Mouse (Mus musculus): ENCODE results near the gene Plcd3. TPM values are rescaled to one million over a fixed set of nuclear protein-coding genes. Genes with fewer than 3 reads are reported as not detected.

The Plcd3 gene
- polyA plus RNA-seq, 1 experiment from 2014 or later: 1.2 TPM

GRCm38 (mm10) chr11:103115163-103116007 lies 13.9 kb upstream of the Plcd3 start:
- DNase-seq (ENCODE audit: low spot score): peak; percentile 85
- Histone ChIP-seq H3K9me3 (ENCODE audit: control insufficient read depth, low read length) (no peaks in the 10 kb centered on the region), H3K4me2 (ENCODE audit: low read depth, severe bottlenecking) (peak overlapping the region; percentile 63), H3K27me3 (ENCODE audit: control insufficient read depth, insufficient read depth, low read length) (peaks cover 5% of the 10 kb centered on the region), H3K9ac (ENCODE audit: low read length) (peak overlapping the region; percentile 92), H3K36me3 (ENCODE audit: control insufficient read depth, insufficient read depth, low read length) (no peaks in the 10 kb centered on the region), H3K4me3 (ENCODE audit: low read depth, low read length) (peak overlapping the region; percentile 65), H3K27ac (replicated peaks; ENCODE audit: low read depth, low read length) (peak overlapping the region; percentile 75), H3K4me1 (ENCODE audit: control insufficient read depth, insufficient read depth, low read length) (peaks cover 21% of the 10 kb centered on the region)
- WGBS: 1% methylated on average over 34 of the region's 34 CpGs
- ATAC-seq (ENCODE audit: insufficient number of reproducible peaks, low FRiP score, low TSS enrichment, low read depth): peak; percentile 52; the same call in 1 of the 2 replicates

DNA sequence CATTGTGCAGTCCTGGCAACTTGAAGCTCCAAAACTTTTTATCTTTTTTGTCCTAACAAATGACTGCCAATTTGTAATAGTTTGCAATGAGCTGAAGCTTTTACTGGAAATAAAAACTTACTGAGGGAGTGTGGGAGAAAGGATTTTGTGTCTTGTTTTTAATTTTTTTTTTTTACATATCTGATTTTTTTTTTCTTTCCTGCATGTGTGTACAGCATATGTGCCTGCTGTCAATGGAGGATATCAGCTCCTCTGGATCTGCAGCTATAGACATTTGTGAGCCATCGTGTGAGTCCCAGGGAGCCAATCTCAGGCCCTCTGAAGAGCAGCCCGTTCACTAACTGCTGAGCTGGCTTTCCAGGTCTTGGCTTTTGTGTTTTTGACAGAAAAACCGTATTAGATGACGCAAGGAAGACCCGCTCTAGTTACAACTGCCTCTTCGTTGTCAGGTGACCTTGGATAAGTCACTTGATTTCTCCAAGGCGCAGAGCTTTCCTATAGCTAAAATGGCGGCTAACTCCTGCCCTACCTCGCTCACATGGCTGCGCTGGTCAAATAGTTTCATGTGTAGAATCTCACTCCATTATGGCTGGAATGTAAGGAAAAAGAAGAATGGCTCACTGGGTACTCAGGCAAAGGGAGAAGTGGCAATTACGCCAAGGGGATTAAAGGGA lies 12.9 kb upstream of the Plcd3 start:
- Histone ChIP-seq H3K4me2 (ENCODE audit: low read depth, severe bottlenecking) (peak overlapping the region; percentile 63), H3K27me3 (ENCODE audit: control insufficient read depth, insufficient read depth, low read length) (peaks cover 5% of the 10 kb centered on the region), H3K4me1 (ENCODE audit: control insufficient read depth, insufficient read depth, low read length) (peaks cover 21% of the 10 kb centered on the region), H3K9me3 (ENCODE audit: control insufficient read depth, low read length) (no peaks in the 10 kb centered on the region), H3K27ac (replicated peaks; ENCODE audit: low read depth, low read length) (no peak overlapping the region; the same call in 1 of the 2 replicates), H3K36me3 (ENCODE audit: control insufficient read depth, insufficient read depth, low read length) (no peaks in the 10 kb centered on the region), H3K9ac (ENCODE audit: low read length) (peak overlapping the region; percentile 92), H3K4me3 (ENCODE audit: low read depth, low read length) (peak overlapping the region; percentile 65)
- DNase-seq (ENCODE audit: low spot score) (no peak), ATAC-seq (ENCODE audit: insufficient number of reproducible peaks, low FRiP score, low TSS enrichment, low read depth) (no peak)
- WGBS: 88% methylated on average over 11 of the region's 11 CpGs

DNA sequence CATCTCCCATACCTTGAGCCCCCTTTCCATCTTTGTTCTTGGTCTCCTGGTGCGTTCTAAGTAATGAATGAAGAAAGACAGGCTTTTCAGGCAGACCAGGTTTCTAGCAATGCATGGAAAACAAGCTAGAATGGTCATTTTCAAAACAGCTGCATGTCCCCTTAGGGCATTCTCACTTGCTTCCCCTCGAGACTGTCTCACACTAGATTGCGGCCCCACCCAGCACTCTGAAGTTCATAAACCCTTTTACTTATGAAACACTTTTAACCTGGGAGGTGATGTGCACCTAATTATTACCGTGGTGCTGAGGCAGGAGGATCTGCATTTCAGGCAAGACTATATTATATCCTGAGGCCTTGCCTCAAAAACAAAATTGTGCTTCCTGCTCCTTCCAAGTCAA lies 12.3 kb upstream of the Plcd3 start:
- Histone ChIP-seq H3K9me3 (ENCODE audit: control insufficient read depth, low read length) (no peaks in the 10 kb centered on the region), H3K9ac (ENCODE audit: low read length) (no peak overlapping the region), H3K27me3 (ENCODE audit: control insufficient read depth, insufficient read depth, low read length) (peaks cover 5% of the 10 kb centered on the region), H3K27ac (replicated peaks; ENCODE audit: low read depth, low read length) (no peak overlapping the region), H3K4me2 (ENCODE audit: low read depth, severe bottlenecking) (no peak overlapping the region), H3K36me3 (ENCODE audit: control insufficient read depth, insufficient read depth, low read length) (no peaks in the 10 kb centered on the region), H3K4me3 (ENCODE audit: low read depth, low read length) (no peak overlapping the region), H3K4me1 (ENCODE audit: control insufficient read depth, insufficient read depth, low read length) (peaks cover 21% of the 10 kb centered on the region)
- WGBS: 68% methylated on average over 4 of the region's 4 CpGs
- DNase-seq (ENCODE audit: low spot score) (no peak), ATAC-seq (ENCODE audit: insufficient number of reproducible peaks, low FRiP score, low TSS enrichment, low read depth) (no peak)

- Histone ChIP-seq H3K4me2 (ENCODE audit: low read depth, severe bottlenecking) (no peak overlapping the region), H3K27me3 (ENCODE audit: control insufficient read depth, insufficient read depth, low read length) (peaks cover 5% of the 10 kb centered on the region), H3K27ac (replicated peaks; ENCODE audit: low read depth, low read length) (no peak overlapping the region; the same call in 1 of the 2 replicates), H3K4me1 (ENCODE audit: control insufficient read depth, insufficient read depth, low read length) (peaks cover 16% of the 10 kb centered on the region), H3K4me3 (ENCODE audit: low read depth, low read length) (no peak overlapping the region), H3K9me3 (ENCODE audit: control insufficient read depth, low read length) (no peaks in the 10 kb centered on the region), H3K9ac (ENCODE audit: low read length) (no peak overlapping the region), H3K36me3 (ENCODE audit: control insufficient read depth, insufficient read depth, low read length) (no peaks in the 10 kb centered on the region)
- no peak for ATAC-seq (ENCODE audit: insufficient number of reproducible peaks, low FRiP score, low TSS enrichment, low read depth)
- 37% methylated on average over 12 of the region's 12 CpGs for WGBS
- DNase-seq (ENCODE audit: low spot score): no peak
These were observed 11.5 kb upstream of the Plcd3 start for GRCm38 (mm10) chr11:103113005-103113404.

DNA sequence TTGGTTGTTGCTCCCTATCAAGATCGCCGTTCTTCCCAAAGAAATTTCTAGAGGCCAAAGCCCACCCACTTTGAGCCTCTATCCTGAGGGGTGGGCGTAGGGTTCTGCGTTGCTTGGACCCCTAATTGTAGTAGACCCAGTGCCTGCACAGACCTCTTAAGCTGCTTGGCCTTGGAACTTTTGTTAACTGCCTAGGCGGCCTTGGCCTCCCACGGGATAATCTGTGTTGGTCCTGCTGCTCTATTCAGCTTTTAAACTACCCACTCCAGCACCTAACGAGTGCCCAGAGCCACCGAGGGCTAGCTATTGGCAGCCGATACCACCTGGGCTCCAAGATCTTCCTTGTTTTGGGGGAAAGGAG lies 11.1 kb upstream of the Plcd3 start:
- 15% methylated on average over 9 of the region's 9 CpGs for WGBS
- H3K9ac ChIP-seq (ENCODE audit: low read length): peak overlapping the region; percentile 62; the same call in 1 of the 2 replicates
- H3K36me3 ChIP-seq (ENCODE audit: control insufficient read depth, insufficient read depth, low read length): no peaks in the 10 kb centered on the region
- H3K9me3 ChIP-seq (ENCODE audit: control insufficient read depth, low read length): no peaks in the 10 kb centered on the region
- peak overlapping the region; percentile 32; the same call in 1 of the 2 replicates for H3K4me3 ChIP-seq (ENCODE audit: low read depth, low read length)
- DNase-seq (ENCODE audit: low spot score) (no peak), ATAC-seq (ENCODE audit: insufficient number of reproducible peaks, low FRiP score, low TSS enrichment, low read depth) (no peak)
- peak overlapping the region; percentile 64 for H3K4me2 ChIP-seq (ENCODE audit: low read depth, severe bottlenecking)
- H3K27ac ChIP-seq (replicated peaks; ENCODE audit: low read depth, low read length): no peak overlapping the region
- peaks cover 16% of the 10 kb centered on the region for H3K4me1 ChIP-seq (ENCODE audit: control insufficient read depth, insufficient read depth, low read length)
- peaks cover 5% of the 10 kb centered on the region for H3K27me3 ChIP-seq (ENCODE audit: control insufficient read depth, insufficient read depth, low read length)

- Histone ChIP-seq H3K27me3 (ENCODE audit: control insufficient read depth, insufficient read depth, low read length) (peaks cover 5% of the 10 kb centered on the region), H3K27ac (replicated peaks; ENCODE audit: low read depth, low read length) (no peak overlapping the region), H3K9ac (ENCODE audit: low read length) (peak overlapping the region; percentile 62), H3K9me3 (ENCODE audit: control insufficient read depth, low read length) (no peaks in the 10 kb centered on the region), H3K4me3 (ENCODE audit: low read depth, low read length) (peak overlapping the region; percentile 32), H3K36me3 (ENCODE audit: control insufficient read depth, insufficient read depth, low read length) (no peaks in the 10 kb centered on the region), H3K4me2 (ENCODE audit: low read depth, severe bottlenecking) (peak overlapping the region; percentile 64), H3K4me1 (ENCODE audit: control insufficient read depth, insufficient read depth, low read length) (peaks cover 16% of the 10 kb centered on the region)
- under 1% methylated on average over 28 of the region's 28 CpGs for WGBS
- ATAC-seq (ENCODE audit: insufficient number of reproducible peaks, low FRiP score, low TSS enrichment, low read depth) (no peak), DNase-seq (ENCODE audit: low spot score) (peak; percentile 74)
These were observed 10.6 kb upstream of the Plcd3 start for GRCm38 (mm10) chr11:103111881-103112551.

- Histone ChIP-seq H3K36me3 (ENCODE audit: control insufficient read depth, insufficient read depth, low read length) (no peaks in the 10 kb centered on the region), H3K9ac (ENCODE audit: low read length) (peak overlapping the region; percentile 62), H3K4me2 (ENCODE audit: low read depth, severe bottlenecking) (peak overlapping the region; percentile 64), H3K27me3 (ENCODE audit: control insufficient read depth, insufficient read depth, low read length) (peaks cover 5% of the 10 kb centered on the region), H3K4me1 (ENCODE audit: control insufficient read depth, insufficient read depth, low read length) (peaks cover 16% of the 10 kb centered on the region), H3K27ac (replicated peaks; ENCODE audit: low read depth, low read length) (no peak overlapping the region), H3K4me3 (ENCODE audit: low read depth, low read length) (peak overlapping the region; percentile 32), H3K9me3 (ENCODE audit: control insufficient read depth, low read length) (no peaks in the 10 kb centered on the region)
- ATAC-seq (ENCODE audit: insufficient number of reproducible peaks, low FRiP score, low TSS enrichment, low read depth): no peak
- DNase-seq (ENCODE audit: low spot score): no peak
- 14% methylated on average over 10 of the region's 10 CpGs for WGBS
These were observed 9.8 kb upstream of the Plcd3 start for GRCm38 (mm10) chr11:103111301-103111700.

DNA sequence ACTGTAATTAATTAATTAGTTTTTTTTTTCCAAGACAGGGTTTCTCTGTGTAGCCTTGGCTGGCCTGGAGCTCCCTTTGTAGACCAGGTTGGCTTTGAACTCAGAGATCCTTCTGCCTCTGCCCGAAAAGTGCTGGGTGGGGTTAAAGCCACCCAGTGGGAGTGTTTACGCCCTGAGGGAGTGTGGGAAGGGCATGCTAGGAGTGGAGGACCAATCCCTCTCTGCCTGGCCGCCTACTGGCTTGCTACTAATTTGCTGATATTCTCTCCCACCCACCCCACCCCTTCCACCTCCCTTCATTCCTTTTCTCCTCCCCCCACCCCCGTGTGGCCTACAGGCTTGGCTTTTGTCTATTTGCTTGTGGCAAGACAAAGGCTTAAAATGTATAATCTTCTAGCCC lies 4.9 kb upstream of the Plcd3 start:
- no peak for DNase-seq (ENCODE audit: low spot score)
- no peak for ATAC-seq (ENCODE audit: insufficient number of reproducible peaks, low FRiP score, low TSS enrichment, low read depth)
- 64% methylated on average over 4 of the region's 4 CpGs for WGBS
- Histone ChIP-seq H3K4me1 (ENCODE audit: control insufficient read depth, insufficient read depth, low read length) (peaks cover 7% of the 10 kb centered on the region; the same call in 1 of the 2 replicates), H3K9ac (ENCODE audit: low read length) (no peak overlapping the region), H3K4me2 (ENCODE audit: low read depth, severe bottlenecking) (no peak overlapping the region), H3K36me3 (ENCODE audit: control insufficient read depth, insufficient read depth, low read length) (no peaks in the 10 kb centered on the region), H3K27me3 (ENCODE audit: control insufficient read depth, insufficient read depth, low read length) (peaks cover 17% of the 10 kb centered on the region), H3K4me3 (ENCODE audit: low read depth, low read length) (no peak overlapping the region), H3K9me3 (ENCODE audit: control insufficient read depth, low read length) (no peaks in the 10 kb centered on the region), H3K27ac (replicated peaks; ENCODE audit: low read depth, low read length) (no peak overlapping the region)

Data from limb, embryonic 11.5 days (tissue).